Mouse (Mus musculus): ENCODE measurements around the gene Ryr2.

- no peak for TF ChIP-seq CTCF (IDR thresholded peaks at IDR 0.05; ENCODE audit: low read depth)
- no peak for TF ChIP-seq EP300 (IDR thresholded peaks at IDR 0.05; ENCODE audit: low read depth)
These were observed 574.5 kb downstream of the Ryr2 start for GRCm38 (mm10) chr13:11532014-11532890.
